Comparison of ENCODE assay signal across 14 mouse cellular contexts in genomic region chr15:96653011-96653410, GRCm38 (mm10).
"Had no signal": no experiment of that assay in that cellular context is flagged by ENCODE, and none has a peak within 500 bp of the region (broad histone marks: within the 10 kb centered on the region; RNA-seq: fewer than 3 reads in every experiment).

No protein-coding gene starts in this region.

- H3K4me1 ChIP-seq: stomach, embryonic 15.5 days had no signal

- H3K27me3 ChIP-seq: midbrain, embryonic 13.5 days; stomach, embryonic 15.5 days had no signal

- H3K27ac ChIP-seq: left cerebral cortex, adult 2 months; limb, embryonic 10.5 days; liver, embryonic 15.5 days; midbrain, embryonic 13.5 days; stomach, embryonic 15.5 days had no signal

- H3K9ac ChIP-seq: liver, embryonic 15.5 days; midbrain, embryonic 13.5 days; stomach, embryonic 15.5 days had no signal

- H3K9me3 ChIP-seq: limb, embryonic 10.5 days; liver, embryonic 15.5 days; midbrain, embryonic 13.5 days; stomach, embryonic 15.5 days had no signal

- H3K4me3 ChIP-seq: left cerebral cortex, adult 2 months; limb, embryonic 10.5 days; liver, embryonic 15.5 days; midbrain, embryonic 13.5 days; myocyte; stomach, embryonic 15.5 days had no signal

- H3K4me2 ChIP-seq: liver, embryonic 11.5 days; liver, embryonic 15.5 days; midbrain, embryonic 13.5 days; stomach, embryonic 15.5 days had no signal

- DNase-seq: kidney, postnatal 25 days; lung, adult 2 months; lung, postnatal 36 days; retina, postnatal 1 day; spleen, adult 18-20 months; thymus, postnatal 4 days had no signal

- ATAC-seq: lung, postnatal 0 days; midbrain, embryonic 13.5 days had no signal

- H3K36me3 ChIP-seq: limb, embryonic 10.5 days; liver, embryonic 15.5 days; midbrain, embryonic 13.5 days; stomach, embryonic 15.5 days had no signal
